ENCODE assay signal across 8 mouse cellular contexts in genomic region chr4:156202462-156202893, GRCm38 (mm10). TPM values are rescaled to one million over a fixed set of nuclear protein-coding genes. Genes with fewer than 3 reads are reported as not detected.
DNase-seq lines count a peak whose midpoint lies in the region; ATAC-seq and TF ChIP-seq lines count a peak whose summit lies in the region.

No protein-coding gene starts in this region.

- peak overlapping the region; percentile 95 for H3K4me2 ChIP-seq in embryonic facial prominence, embryonic 12.5 days (replicated peaks)
- peak overlapping the region; percentile 75 for H3K4me2 ChIP-seq in hindbrain, embryonic 14.5 days (replicated peaks)
- peak overlapping the region; percentile 73 for H3K4me2 ChIP-seq in midbrain, embryonic 11.5 days

- H3K4me3 ChIP-seq in kidney, adult 2 months (ENCODE audit: insufficient read depth, low read depth, low read length): peak overlapping the region; percentile 79
- peak overlapping the region; percentile 48 for H3K4me3 ChIP-seq in embryonic facial prominence, embryonic 12.5 days
- H3K4me3 ChIP-seq in hindbrain, embryonic 14.5 days (replicated peaks; ENCODE audit: low read length): peak overlapping the region; percentile 44
- H3K4me3 ChIP-seq in midbrain, embryonic 11.5 days (ENCODE audit: low read depth, low read length): peak overlapping the region; percentile 62; the same call in 1 of the 2 replicates

- no peaks in the 10 kb centered on the region for H3K9me3 ChIP-seq in embryonic facial prominence, embryonic 12.5 days
- no peaks in the 10 kb centered on the region for H3K9me3 ChIP-seq in hindbrain, embryonic 14.5 days (ENCODE audit: control insufficient read depth, low read length)
- H3K9me3 ChIP-seq in midbrain, embryonic 11.5 days (ENCODE audit: control insufficient read depth, low read length): no peaks in the 10 kb centered on the region

- H3K27me3 ChIP-seq in kidney, adult 2 months (replicated peaks; ENCODE audit: control insufficient read depth, insufficient read depth, low read length): no peaks in the 10 kb centered on the region
- H3K27me3 ChIP-seq in embryonic facial prominence, embryonic 12.5 days: peaks cover 25% of the 10 kb centered on the region
- no peaks in the 10 kb centered on the region; the same call in 1 of the 2 replicates for H3K27me3 ChIP-seq in hindbrain, embryonic 14.5 days (ENCODE audit: control insufficient read depth, insufficient read depth, low read length)
- H3K27me3 ChIP-seq in midbrain, embryonic 11.5 days (ENCODE audit: control insufficient read depth, insufficient read depth, low read length): 0 out of 2 replicates have a peak, but pooled peaks cover 2% of the 10 kb centered on the region

- no peak overlapping the region for H3K9ac ChIP-seq in embryonic facial prominence, embryonic 12.5 days
- peak overlapping the region; percentile 52 for H3K9ac ChIP-seq in hindbrain, embryonic 14.5 days
- H3K9ac ChIP-seq in midbrain, embryonic 11.5 days (ENCODE audit: low read length): no peak overlapping the region; the same call in 1 of the 2 replicates

- 0 out of 2 replicates have a peak, but pooled peaks cover 2% of the 10 kb centered on the region for H3K4me1 ChIP-seq in kidney, adult 2 months (ENCODE audit: control insufficient read depth, insufficient read depth, low read length)
- H3K4me1 ChIP-seq in embryonic facial prominence, embryonic 12.5 days: peaks cover 13% of the 10 kb centered on the region
- H3K4me1 ChIP-seq in hindbrain, embryonic 14.5 days (replicated peaks; ENCODE audit: control insufficient read depth, insufficient read depth, low read length): peaks cover 8% of the 10 kb centered on the region; the same call in 1 of the 2 replicates
- peaks cover 22% of the 10 kb centered on the region for H3K4me1 ChIP-seq in midbrain, embryonic 11.5 days (ENCODE audit: control insufficient read depth, insufficient read depth, low read length)

- ATAC-seq in embryonic facial prominence, embryonic 12.5 days (ENCODE audit: insufficient number of reproducible peaks, insufficient read depth, low FRiP score, low TSS enrichment): no peak
- no peak for ATAC-seq in hindbrain, embryonic 14.5 days (ENCODE audit: low FRiP score)
- no peak for ATAC-seq in midbrain, embryonic 11.5 days (ENCODE audit: low FRiP score)

- H3K36me3 ChIP-seq in kidney, adult 2 months (ENCODE audit: control insufficient read depth, insufficient read depth, low read length): no peaks in the 10 kb centered on the region
- H3K36me3 ChIP-seq in embryonic facial prominence, embryonic 12.5 days: no peaks in the 10 kb centered on the region
- H3K36me3 ChIP-seq in hindbrain, embryonic 14.5 days (replicated peaks; ENCODE audit: control insufficient read depth, insufficient read depth): no peaks in the 10 kb centered on the region
- no peaks in the 10 kb centered on the region for H3K36me3 ChIP-seq in midbrain, embryonic 11.5 days (ENCODE audit: control insufficient read depth, insufficient read depth, low read length)

- TF ChIP-seq CTCF in kidney, adult 2 months (conservative IDR thresholded peaks at IDR 0.05; ENCODE audit: insufficient read depth, insufficient read length, low read depth, low read length): no peak

- H3K27ac ChIP-seq in kidney, adult 2 months (ENCODE audit: insufficient read depth, low read depth, low read length): peak overlapping the region; percentile 12; the same call in 1 of the 2 replicates
- no peak overlapping the region for H3K27ac ChIP-seq in embryonic facial prominence, embryonic 12.5 days
- peak overlapping the region; percentile 55 for H3K27ac ChIP-seq in hindbrain, embryonic 14.5 days
- no peak overlapping the region for H3K27ac ChIP-seq in midbrain, embryonic 11.5 days (ENCODE audit: low read depth, low read length)

- TF ChIP-seq POLR2A in kidney, adult 2 months (IDR thresholded peaks at IDR 0.05; ENCODE audit: low read depth, low read length): no peak

- no peak for DNase-seq in kidney, adult 2 months
- no peak for DNase-seq in kidney, postnatal 10 days
- DNase-seq in hindbrain, embryonic 14.5 days (ENCODE audit: low spot score): no peak
- DNase-seq in midbrain, embryonic 11.5 days (ENCODE audit: low spot score, missing footprints): peak; percentile 87
- no peak for DNase-seq in urinary bladder, postnatal 4 days (ENCODE audit: low spot score in 2 of 2)
- DNase-seq in layer of hippocampus, postnatal 10 days (ENCODE audit: low spot score in 2 of 2): no peak
- DNase-seq in kidney, postnatal 14 days: no peak

- 47% methylated on average over 12 of the region's 12 CpGs for WGBS in kidney, adult 2 months
- 39% methylated on average over 12 of the region's 12 CpGs for WGBS in embryonic facial prominence, embryonic 12.5 days
- 46% methylated on average over 12 of the region's 12 CpGs for WGBS in hindbrain, embryonic 14.5 days
- 48% methylated on average over 12 of the region's 12 CpGs for WGBS in midbrain, embryonic 11.5 days

RNA-seq across cellular contexts. Expression of gene AW011738, which starts 0.6 kb away (rescaled TPM):
- 1.7 and 1.9 TPM in 2 replicates for polyA plus RNA-seq in kidney, adult 2 months (2012; rRNA removed)
- 2.0 and 3.1 TPM in 2 replicates for polyA plus RNA-seq in embryonic facial prominence, embryonic 12.5 days (2016; fragmentation: Nextera tagmentation; extraction: Ambion mirVana)
- polyA plus RNA-seq in hindbrain, embryonic 14.5 days (2014; fragmentation: Nextera tagmentation; extraction: Ambion mirVana): 0.68 and 1.2 TPM in 2 replicates
- 2.4 TPM in 2 replicates for polyA plus RNA-seq in midbrain, embryonic 11.5 days (2014; fragmentation: Nextera tagmentation; extraction: Ambion mirVana)
- 1 to 10 TPM; 6.1 to 6.3 TPM for total RNA-seq in layer of hippocampus, postnatal 10 days (2021)

RNA-seq across cellular contexts. Expression of gene Isg15, which starts 1.9 kb away (rescaled TPM):
- 11.1 and 17.8 TPM in 2 replicates for polyA plus RNA-seq in kidney, adult 2 months (2012; rRNA removed)
- polyA plus RNA-seq in embryonic facial prominence, embryonic 12.5 days (2016; fragmentation: Nextera tagmentation; extraction: Ambion mirVana): 1.1 and 1.3 TPM in 2 replicates
- 0.87 and 0.90 TPM in 2 replicates for polyA plus RNA-seq in hindbrain, embryonic 14.5 days (2014; fragmentation: Nextera tagmentation; extraction: Ambion mirVana)
- 0.25 and 0.30 TPM in 2 replicates for polyA plus RNA-seq in midbrain, embryonic 11.5 days (2014; fragmentation: Nextera tagmentation; extraction: Ambion mirVana)
- total RNA-seq in layer of hippocampus, postnatal 10 days (2021): not detected

RNA-seq across cellular contexts. Expression of gene Agrn, which starts 5.2 kb away (rescaled TPM):
- 98.6 and 115 TPM in 2 replicates for polyA plus RNA-seq in kidney, adult 2 months (2012; rRNA removed)
- 100.0 and 101 TPM in 2 replicates for polyA plus RNA-seq in embryonic facial prominence, embryonic 12.5 days (2016; fragmentation: Nextera tagmentation; extraction: Ambion mirVana)
- polyA plus RNA-seq in hindbrain, embryonic 14.5 days (2014; fragmentation: Nextera tagmentation; extraction: Ambion mirVana): 121 and 127 TPM in 2 replicates
- polyA plus RNA-seq in midbrain, embryonic 11.5 days (2014; fragmentation: Nextera tagmentation; extraction: Ambion mirVana): 62.2 and 68.2 TPM in 2 replicates
- 100 to 1,000 TPM; 256 to 262 TPM for total RNA-seq in layer of hippocampus, postnatal 10 days (2021)

RNA-seq across cellular contexts. Expression of gene Perm1, which starts 13.2 kb away (rescaled TPM):
- 4.6 and 5.6 TPM in 2 replicates for polyA plus RNA-seq in kidney, adult 2 months (2012; rRNA removed)
- 0.70 and 1.1 TPM in 2 replicates for polyA plus RNA-seq in embryonic facial prominence, embryonic 12.5 days (2016; fragmentation: Nextera tagmentation; extraction: Ambion mirVana)
- polyA plus RNA-seq in hindbrain, embryonic 14.5 days (2014; fragmentation: Nextera tagmentation; extraction: Ambion mirVana): 1.9 and 2.2 TPM in 2 replicates
- polyA plus RNA-seq in midbrain, embryonic 11.5 days (2014; fragmentation: Nextera tagmentation; extraction: Ambion mirVana): 0.81 and 1.2 TPM in 2 replicates
- total RNA-seq in layer of hippocampus, postnatal 10 days (2021): under 1 TPM; 0.38 to 0.55 TPM

RNA-seq across cellular contexts. Expression of gene Plekhn1, which starts 32.2 kb away (rescaled TPM):
- polyA plus RNA-seq in kidney, adult 2 months (2012; rRNA removed): 34.8 and 41.2 TPM in 2 replicates
- 32.5 and 35.7 TPM in 2 replicates for polyA plus RNA-seq in embryonic facial prominence, embryonic 12.5 days (2016; fragmentation: Nextera tagmentation; extraction: Ambion mirVana)
- 28.6 and 28.7 TPM in 2 replicates for polyA plus RNA-seq in hindbrain, embryonic 14.5 days (2014; fragmentation: Nextera tagmentation; extraction: Ambion mirVana)
- 15.6 and 18.1 TPM in 2 replicates for polyA plus RNA-seq in midbrain, embryonic 11.5 days (2014; fragmentation: Nextera tagmentation; extraction: Ambion mirVana)
- total RNA-seq in layer of hippocampus, postnatal 10 days (2021): 10 to 100 TPM; 36.4 to 41.9 TPM

Comparison
In these comparisons a context has a peak if more than half of its experiments do, and no peak if none do; other contexts are left out.
1. H3K27ac ChIP-seq: peak in kidney, adult 2 months (single experiment) and hindbrain, embryonic 14.5 days (single experiment); none in embryonic facial prominence, embryonic 12.5 days (single experiment) and midbrain, embryonic 11.5 days (single experiment).
2. Peak in every context shown above with its lines, with median percentiles within 50 percentile points of each other: H3K4me3 ChIP-seq and H3K4me2 ChIP-seq.